Mouse (Mus musculus): ENCODE results near the gene Tjp3. TPM values are rescaled to one million over a fixed set of nuclear protein-coding genes. Genes with fewer than 3 reads are reported as not detected.

Gene Tjp3
- polyA plus RNA-seq, 1 experiment = 5.5 TPM

DNA sequence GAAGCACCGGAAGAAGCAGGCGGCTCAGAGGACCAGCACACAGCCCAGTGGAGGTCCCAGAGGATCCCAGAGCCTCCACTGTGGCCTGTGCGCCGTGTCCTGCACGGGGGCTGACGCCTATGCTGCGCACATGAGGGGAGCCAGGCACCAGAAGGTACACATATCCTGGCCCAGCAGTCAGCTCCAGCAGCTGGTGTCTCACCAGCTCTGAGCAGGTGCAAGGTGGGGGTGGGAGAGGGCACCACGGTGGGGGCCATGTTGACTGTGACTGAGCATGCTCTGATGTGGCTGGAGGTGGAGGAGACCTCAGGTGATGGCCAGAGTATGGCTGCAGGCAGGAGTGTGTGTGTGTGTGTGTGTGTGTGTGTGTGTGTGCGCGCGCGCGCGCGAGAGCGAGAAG lies 49.4 kb downstream of the Tjp3 start:
- no peaks in the 10 kb centered on the region for H3K9me3 ChIP-seq
- H3K27me3 ChIP-seq (replicated peaks) = peaks cover 87% of the 10 kb centered on the region
- H3K4me1 ChIP-seq = peaks cover 45% of the 10 kb centered on the region
- no peaks in the 10 kb centered on the region for H3K36me3 ChIP-seq (replicated peaks; ENCODE audit: low read length)
- no peak overlapping the region for H3K4me3 ChIP-seq (replicated peaks)
- TF ChIP-seq FLI1 (IDR thresholded peaks at IDR 0.05; ENCODE audit: low read length) (no peak), GATA1 (IDR thresholded peaks at IDR 0.05; ENCODE audit: borderline replicate concordance, low read length) (no peak)

DNA sequence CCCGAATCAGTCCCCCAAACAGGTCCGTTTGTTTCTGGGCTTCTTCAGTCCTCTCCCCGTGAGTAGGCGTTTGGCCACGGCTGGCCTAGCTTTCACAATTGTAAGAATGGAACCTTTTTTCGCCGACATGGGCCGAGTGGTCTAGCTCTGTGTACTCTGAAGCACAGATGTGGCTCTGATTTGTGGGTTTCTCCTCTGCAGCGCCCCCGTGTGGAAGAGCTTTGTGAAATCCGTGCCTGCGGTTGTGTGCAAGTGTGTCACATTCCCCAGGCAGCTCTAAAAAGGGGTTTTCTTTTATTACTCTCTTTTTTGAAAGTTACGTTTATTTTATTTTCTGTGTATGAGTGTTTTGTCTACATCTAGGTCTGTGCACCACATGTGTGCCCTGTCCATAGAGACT lies 50.5 kb downstream of the Tjp3 start:
- Histone ChIP-seq H3K27me3 (replicated peaks) (peaks cover 86% of the 10 kb centered on the region), H3K36me3 (replicated peaks; ENCODE audit: low read length) (no peaks in the 10 kb centered on the region), H3K4me3 (replicated peaks) (no peak overlapping the region), H3K9me3 (no peaks in the 10 kb centered on the region), H3K4me1 (peaks cover 38% of the 10 kb centered on the region)
- TF ChIP-seq GATA1 (IDR thresholded peaks at IDR 0.05; ENCODE audit: borderline replicate concordance, low read length) = no peak
- no peak for TF ChIP-seq FLI1 (IDR thresholded peaks at IDR 0.05; ENCODE audit: low read length)

DNA sequence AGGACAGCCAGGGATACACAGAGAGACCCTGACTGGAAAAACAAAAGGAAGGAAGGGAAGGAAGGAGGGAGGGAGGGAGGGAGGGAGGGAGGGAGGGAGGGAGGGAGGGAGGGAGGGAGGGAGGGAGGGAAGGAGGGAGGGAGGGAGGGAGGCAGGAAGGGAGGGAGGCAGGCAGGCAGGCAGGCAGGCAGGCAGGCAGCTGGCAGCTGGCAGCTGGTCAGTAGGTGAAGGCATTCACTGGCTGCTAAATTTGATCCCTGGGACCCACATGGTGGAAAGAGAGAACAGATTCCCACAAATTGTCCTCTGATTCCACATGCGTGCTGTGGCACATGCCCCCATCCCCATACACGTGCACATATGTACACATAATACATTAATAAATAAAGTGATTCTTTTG lies 52.8 kb downstream of the Tjp3 start:
- no peak overlapping the region for H3K4me3 ChIP-seq (replicated peaks)
- peaks cover 23% of the 10 kb centered on the region for H3K4me1 ChIP-seq
- no peaks in the 10 kb centered on the region for H3K9me3 ChIP-seq
- no peak for TF ChIP-seq FLI1 (IDR thresholded peaks at IDR 0.05; ENCODE audit: low read length)
- TF ChIP-seq GATA1 (IDR thresholded peaks at IDR 0.05; ENCODE audit: borderline replicate concordance, low read length) = no peak
- peaks cover 83% of the 10 kb centered on the region for H3K27me3 ChIP-seq (replicated peaks)
- no peaks in the 10 kb centered on the region for H3K36me3 ChIP-seq (replicated peaks; ENCODE audit: low read length)

DNA sequence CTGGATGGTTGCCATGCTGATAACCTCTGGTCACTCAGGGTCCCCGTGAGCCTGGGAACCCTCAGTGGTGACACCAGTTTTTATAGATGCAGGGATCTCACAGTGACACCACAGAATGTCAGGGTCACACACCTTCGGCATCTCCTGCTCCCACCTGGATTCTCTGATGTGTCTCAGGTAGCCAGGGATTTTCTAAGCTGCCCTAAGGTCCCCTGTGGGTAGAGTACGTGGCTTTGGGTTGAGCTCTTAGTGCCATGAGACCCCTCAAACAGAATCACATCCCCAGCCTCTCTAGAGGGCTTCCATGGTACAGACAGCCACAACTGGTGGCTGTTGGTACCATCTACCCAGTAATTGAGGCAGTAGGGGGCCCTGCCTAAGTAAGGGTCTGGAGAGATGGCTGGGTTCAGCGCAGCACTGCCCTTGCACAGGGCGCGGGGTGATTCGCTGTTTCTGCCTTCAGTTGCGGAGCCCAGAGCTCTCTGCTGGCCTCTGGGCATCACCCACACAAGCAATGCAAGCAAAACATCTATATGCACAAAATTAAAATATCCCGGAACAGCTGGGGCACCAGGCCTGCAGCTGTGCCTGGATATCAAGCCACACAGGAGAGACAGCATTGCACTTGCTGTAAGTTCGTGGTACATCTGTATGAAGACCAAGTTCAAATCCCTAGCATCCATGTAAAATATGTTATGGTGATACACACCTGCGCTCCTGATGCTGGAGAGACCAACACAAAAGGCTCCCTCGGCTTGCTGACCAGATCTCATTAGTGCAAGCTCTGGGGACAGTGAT lies 54.7 kb downstream of the Tjp3 start:
- Histone ChIP-seq H3K27me3 (replicated peaks) (peaks cover 73% of the 10 kb centered on the region), H3K4me1 (peaks cover 36% of the 10 kb centered on the region), H3K4me3 (replicated peaks) (no peak overlapping the region), H3K36me3 (replicated peaks; ENCODE audit: low read length) (no peaks in the 10 kb centered on the region), H3K9me3 (no peaks in the 10 kb centered on the region)
- TF ChIP-seq GATA1 (IDR thresholded peaks at IDR 0.05; ENCODE audit: borderline replicate concordance, low read length) (no peak), FLI1 (IDR thresholded peaks at IDR 0.05; ENCODE audit: low read length) (no peak)

DNA sequence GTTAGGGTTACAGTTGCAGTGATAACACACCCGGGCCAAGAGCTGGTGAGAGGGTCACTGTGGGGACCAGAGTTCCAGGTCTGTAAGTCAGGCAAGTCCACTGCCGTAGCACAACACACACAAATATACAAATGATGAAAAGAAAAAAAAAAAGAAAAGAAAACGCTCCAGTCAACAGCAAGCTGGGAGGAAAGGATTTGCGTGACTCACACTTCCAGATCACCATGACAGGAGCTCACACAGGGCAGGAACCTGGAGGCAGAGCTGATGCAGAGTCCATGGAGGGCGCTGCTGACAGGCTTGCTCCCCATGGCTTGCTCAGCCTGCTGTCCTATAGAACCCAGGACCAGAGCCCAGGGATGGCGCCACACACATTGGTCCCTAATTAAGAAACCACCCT lies 57.2 kb downstream of the Tjp3 start:
- no peak for TF ChIP-seq GATA1 (IDR thresholded peaks at IDR 0.05; ENCODE audit: borderline replicate concordance, low read length)
- TF ChIP-seq FLI1 (IDR thresholded peaks at IDR 0.05; ENCODE audit: low read length) = no peak
- Histone ChIP-seq H3K9me3 (no peaks in the 10 kb centered on the region), H3K4me1 (peaks cover 58% of the 10 kb centered on the region), H3K36me3 (replicated peaks; ENCODE audit: low read length) (no peaks in the 10 kb centered on the region), H3K4me3 (replicated peaks) (peak overlapping the region; percentile 28), H3K27me3 (replicated peaks) (peaks cover 73% of the 10 kb centered on the region)

DNA sequence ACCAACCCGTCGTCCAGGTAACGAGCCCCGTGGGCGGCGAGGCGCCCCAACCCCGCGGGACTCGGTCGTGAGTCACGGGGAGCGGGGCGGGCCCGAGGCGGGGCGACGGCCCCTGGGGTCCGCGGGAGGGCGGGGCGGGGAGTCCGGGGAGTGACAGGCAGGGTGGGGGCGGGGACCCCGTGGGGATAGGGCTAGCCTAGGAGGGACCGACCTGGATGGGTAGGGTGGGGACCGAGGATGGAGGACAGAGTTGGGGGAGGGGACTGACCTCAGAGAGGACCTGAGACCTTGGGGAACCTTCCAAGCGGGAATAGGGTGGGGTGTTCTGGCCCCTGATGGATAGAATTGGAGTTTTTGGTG lies 58.2 kb downstream of the Tjp3 start:
- H3K4me1 ChIP-seq = peaks cover 56% of the 10 kb centered on the region
- H3K27me3 ChIP-seq (replicated peaks) = peaks cover 75% of the 10 kb centered on the region
- no peaks in the 10 kb centered on the region for H3K9me3 ChIP-seq
- TF ChIP-seq GATA1 (IDR thresholded peaks at IDR 0.05; ENCODE audit: borderline replicate concordance, low read length) = no peak
- no peak for TF ChIP-seq FLI1 (IDR thresholded peaks at IDR 0.05; ENCODE audit: low read length)
- peak overlapping the region; percentile 95 for H3K4me3 ChIP-seq (replicated peaks)
- H3K36me3 ChIP-seq (replicated peaks; ENCODE audit: low read length) = no peaks in the 10 kb centered on the region

DNA sequence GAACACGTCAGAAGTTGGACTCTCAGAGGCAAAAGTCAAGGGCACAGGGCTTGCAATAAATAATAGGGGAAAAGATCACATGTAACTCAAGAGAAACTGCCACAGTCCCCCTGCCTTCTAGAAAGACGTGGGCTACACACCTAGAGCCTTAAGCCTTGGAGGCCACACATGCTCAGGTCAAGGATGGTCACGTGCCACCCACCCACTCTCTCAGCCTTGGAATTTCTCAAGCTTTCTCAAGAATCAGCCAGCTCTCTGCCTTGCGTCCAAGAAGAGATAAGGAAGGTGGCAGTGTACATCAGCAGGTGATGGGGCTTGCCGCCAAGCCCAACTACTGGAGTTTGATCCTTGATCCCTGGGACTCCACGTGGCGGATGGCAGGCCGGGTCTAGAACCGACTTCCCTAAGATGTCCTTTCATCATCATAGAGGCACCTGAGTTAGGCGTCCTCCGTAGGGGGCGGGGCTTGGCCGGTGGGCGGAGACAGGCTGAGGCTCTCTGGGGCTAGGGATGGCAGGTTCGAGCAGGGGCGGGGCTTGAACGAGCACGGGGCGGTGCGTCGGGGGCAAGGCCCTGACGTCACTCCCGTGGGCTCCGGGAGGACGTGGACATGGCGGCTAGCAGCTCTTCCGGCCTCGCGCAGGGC lies 58.7 kb downstream of the Tjp3 start, which contains the start of gene Zfr2:
Gene Zfr2 (plus strand): TSS at position 576 of the 646 bp plus-strand sequence.
- peak within 1 kb of the TSS; percentile 95 for H3K4me3 ChIP-seq (replicated peaks)
- peaks cover 51% of the 10 kb centered on the region for H3K4me1 ChIP-seq
- TF ChIP-seq GATA1 (IDR thresholded peaks at IDR 0.05; ENCODE audit: borderline replicate concordance, low read length) = no peak
- TF ChIP-seq FLI1 (IDR thresholded peaks at IDR 0.05; ENCODE audit: low read length) = no peak
- H3K36me3 ChIP-seq (replicated peaks; ENCODE audit: low read length) = no peaks in the 10 kb centered on the region
- H3K27me3 ChIP-seq (replicated peaks) = peaks cover 75% of the 10 kb centered on the region
- no peaks in the 10 kb centered on the region for H3K9me3 ChIP-seq

DNA sequence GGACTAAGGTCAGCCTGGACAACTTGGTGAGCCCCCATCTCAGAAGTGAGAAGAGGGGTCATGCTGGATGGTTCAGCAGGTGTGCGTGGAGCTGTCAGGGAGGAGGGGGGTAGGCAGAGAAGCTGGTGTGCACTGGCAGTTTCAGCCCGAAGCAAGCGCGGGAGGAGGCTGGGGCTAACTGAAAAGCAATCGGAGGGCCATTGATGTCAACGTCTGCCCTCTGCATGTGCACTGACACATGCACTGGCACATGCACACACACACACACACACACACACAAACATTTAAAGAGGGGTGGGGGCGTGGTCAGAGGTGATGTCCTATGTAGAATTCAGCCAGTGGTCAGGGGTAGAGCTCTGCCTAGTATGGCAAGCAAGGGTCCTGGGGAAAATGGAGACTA lies 59.9 kb downstream of the Tjp3 start:
- H3K4me1 ChIP-seq = peaks cover 49% of the 10 kb centered on the region
- H3K27me3 ChIP-seq (replicated peaks) = peaks cover 62% of the 10 kb centered on the region
- no peaks in the 10 kb centered on the region for H3K36me3 ChIP-seq (replicated peaks; ENCODE audit: low read length)
- peak overlapping the region; percentile 56 for H3K4me3 ChIP-seq (replicated peaks)
- no peaks in the 10 kb centered on the region for H3K9me3 ChIP-seq
- no peak for TF ChIP-seq GATA1 (IDR thresholded peaks at IDR 0.05; ENCODE audit: borderline replicate concordance, low read length)
- TF ChIP-seq FLI1 (IDR thresholded peaks at IDR 0.05; ENCODE audit: low read length) = no peak

DNA sequence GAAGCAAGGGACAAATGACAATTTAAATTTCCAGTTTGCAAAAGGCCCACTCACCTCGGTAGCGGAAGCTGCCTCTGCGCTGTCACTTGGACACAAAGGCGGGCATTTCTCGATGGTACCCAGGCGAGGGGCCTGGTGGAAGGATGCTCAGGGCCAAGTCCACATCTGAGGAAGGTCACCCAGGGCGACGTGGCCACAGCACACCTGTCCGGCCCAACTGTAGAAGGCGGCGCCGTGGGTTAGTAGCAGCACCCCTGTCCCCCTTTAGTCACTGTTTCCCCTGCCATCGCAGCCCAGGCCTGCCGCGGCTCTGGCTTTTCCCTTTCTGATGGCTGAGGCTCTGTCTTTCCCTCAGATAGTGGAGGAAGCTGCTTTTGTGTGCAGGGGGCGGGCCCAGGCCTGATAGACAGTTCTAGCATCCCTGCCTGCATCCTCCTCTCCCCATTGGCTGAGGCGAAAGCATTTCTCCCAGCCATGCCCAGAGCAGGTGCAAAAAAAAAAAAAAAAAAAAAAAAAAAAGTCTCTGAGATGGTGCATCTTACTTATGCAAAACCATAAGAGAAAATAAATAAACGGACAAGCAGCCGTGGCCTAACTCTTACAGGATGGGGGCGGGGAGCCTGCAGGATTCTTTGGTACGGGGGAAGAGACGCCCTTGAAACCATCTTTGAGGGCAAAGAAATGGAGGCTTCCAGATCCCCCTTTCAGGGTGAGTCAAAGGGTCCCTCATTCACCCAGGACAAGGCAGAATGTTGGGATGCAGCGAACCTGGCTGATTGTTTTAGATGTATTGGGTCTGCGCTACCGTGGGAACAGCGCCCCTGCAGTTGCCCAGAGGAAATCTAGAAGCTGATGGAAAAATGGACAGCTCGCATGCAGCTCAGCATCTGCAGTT lies 60.7 kb downstream of the Tjp3 start, which contains the start of gene Atcay:
Gene Atcay (minus strand): TSS at position 396 of the 895 bp plus-strand sequence.
- H3K4me1 ChIP-seq = peaks cover 49% of the 10 kb centered on the region
- peak within 1 kb of the TSS; percentile 78 for H3K4me3 ChIP-seq (replicated peaks)
- H3K9me3 ChIP-seq = no peaks in the 10 kb centered on the region
- no peak for TF ChIP-seq FLI1 (IDR thresholded peaks at IDR 0.05; ENCODE audit: low read length)
- TF ChIP-seq GATA1 (IDR thresholded peaks at IDR 0.05; ENCODE audit: borderline replicate concordance, low read length) = no peak
- peaks cover 56% of the 10 kb centered on the region for H3K27me3 ChIP-seq (replicated peaks)
- no peaks in the 10 kb centered on the region for H3K36me3 ChIP-seq (replicated peaks; ENCODE audit: low read length)

Measured in megakaryocyte, embryonic 14.5 days (primary cell).